Mouse (Mus musculus): ENCODE measurements around the gene Hadha. TPM values are rescaled to one million over a fixed set of nuclear protein-coding genes. Genes with fewer than 3 reads are reported as not detected.

The Hadha gene
- polyA plus RNA-seq, 1 experiment from 2014 or later = 101 TPM

DNA sequence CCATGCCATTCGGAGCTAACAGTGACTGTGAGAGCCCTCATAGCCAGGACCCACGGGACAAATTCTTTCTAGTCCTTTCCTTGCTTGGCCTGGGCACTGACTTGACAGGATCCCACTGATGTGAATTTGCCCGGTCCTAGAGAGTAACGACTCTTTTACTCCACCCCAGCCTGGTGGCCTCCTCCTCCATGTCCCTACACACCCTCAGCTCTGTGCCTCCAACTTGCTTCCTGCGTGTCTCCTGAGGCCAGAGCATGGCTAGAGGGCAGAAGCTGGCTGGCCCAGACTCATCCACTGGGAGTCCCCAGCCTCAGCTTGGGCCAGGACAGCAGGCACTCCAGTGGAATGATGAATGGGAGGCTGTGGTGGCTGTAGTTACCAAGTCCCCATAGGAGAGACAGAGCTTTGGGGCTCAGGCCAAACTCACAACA is 47.3 kb downstream of the Hadha start:
- peak overlapping the region; percentile 88 for H3K27ac ChIP-seq (replicated peaks)
- no peaks in the 10 kb centered on the region for H3K9me3 ChIP-seq
- WGBS = 6% methylated on average over 5 of the region's 5 CpGs
- no peak; the same call in 1 of the 2 replicates for ATAC-seq (ENCODE audit: low FRiP score, low read depth)
- H3K9ac ChIP-seq (replicated peaks) = peak overlapping the region; percentile 85; the same call in 1 of the 2 replicates
- H3K4me1 ChIP-seq = peaks cover 70% of the 10 kb centered on the region
- peaks cover 6% of the 10 kb centered on the region; the same call in 1 of the 2 replicates for H3K36me3 ChIP-seq
- peak overlapping the region; percentile 74 for H3K4me3 ChIP-seq
- H3K27me3 ChIP-seq = peaks cover 16% of the 10 kb centered on the region
- peak overlapping the region; percentile 71 for H3K4me2 ChIP-seq (replicated peaks)

DNA sequence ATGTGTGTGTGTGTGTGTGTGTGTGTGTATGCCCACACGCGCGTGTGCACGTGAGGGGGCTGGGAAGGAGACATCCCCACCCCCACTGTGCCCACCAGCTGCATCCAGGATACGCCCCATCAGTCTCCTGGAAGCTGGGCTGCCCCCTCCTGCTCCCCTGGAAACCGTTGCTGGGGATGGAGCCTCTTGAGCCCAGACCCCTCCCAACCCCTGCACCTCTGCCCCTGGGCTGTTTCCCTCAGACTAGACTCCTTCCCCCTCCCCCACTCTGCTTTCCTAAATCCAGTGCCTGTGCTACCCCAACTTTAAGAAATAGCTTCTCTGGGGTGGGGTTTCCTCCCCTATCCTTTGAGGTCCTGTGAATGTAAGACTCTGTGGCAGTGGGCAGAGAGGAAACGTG is 47.8 kb downstream of the Hadha start:
- ATAC-seq (ENCODE audit: low FRiP score, low read depth) = peak; percentile 63
- Histone ChIP-seq H3K4me3 (peak overlapping the region; percentile 74), H3K4me2 (replicated peaks) (peak overlapping the region; percentile 71), H3K27ac (replicated peaks) (peak overlapping the region; percentile 88), H3K36me3 (0 out of 2 replicates have a peak, but pooled peaks cover 1% of the 10 kb centered on the region), H3K9ac (replicated peaks) (peak overlapping the region; percentile 85; the same call in 1 of the 2 replicates), H3K4me1 (peaks cover 70% of the 10 kb centered on the region), H3K27me3 (peaks cover 11% of the 10 kb centered on the region; the same call in 1 of the 2 replicates), H3K9me3 (no peaks in the 10 kb centered on the region)
- WGBS = under 1% methylated on average over 7 of the region's 7 CpGs

DNA sequence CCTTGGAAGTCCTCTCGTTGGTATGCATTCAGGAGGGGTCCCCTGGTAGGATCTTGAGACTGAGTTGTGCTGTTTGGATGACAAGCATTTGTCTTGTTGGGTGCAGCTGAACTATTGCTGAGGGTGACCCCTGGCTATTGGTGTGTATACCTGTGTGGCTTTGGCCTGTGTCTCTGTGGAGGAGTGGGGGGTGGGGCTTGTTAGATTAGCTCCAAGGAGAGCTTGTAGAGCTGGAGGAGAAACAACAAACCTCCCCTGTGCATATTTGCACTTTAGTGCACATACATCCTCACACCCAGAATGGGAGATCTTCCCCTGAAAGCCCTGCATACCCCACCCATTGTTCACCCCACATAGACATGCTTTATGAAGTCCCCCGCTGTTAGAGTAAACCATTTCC is 48.2 kb downstream of the Hadha start:
- peaks cover 7% of the 10 kb centered on the region; the same call in 1 of the 2 replicates for H3K27me3 ChIP-seq
- 9% methylated on average over 2 of the region's 2 CpGs for WGBS
- no peaks in the 10 kb centered on the region for H3K9me3 ChIP-seq
- peak overlapping the region; percentile 74 for H3K4me3 ChIP-seq
- H3K4me2 ChIP-seq (replicated peaks) = peak overlapping the region; percentile 71
- H3K4me1 ChIP-seq = peaks cover 70% of the 10 kb centered on the region
- H3K36me3 ChIP-seq = no peaks in the 10 kb centered on the region
- H3K27ac ChIP-seq (replicated peaks) = peak overlapping the region; percentile 88
- ATAC-seq (ENCODE audit: low FRiP score, low read depth) = peak; percentile 7; the same call in 1 of the 2 replicates
- peak overlapping the region; percentile 85; the same call in 1 of the 2 replicates for H3K9ac ChIP-seq (replicated peaks)

DNA sequence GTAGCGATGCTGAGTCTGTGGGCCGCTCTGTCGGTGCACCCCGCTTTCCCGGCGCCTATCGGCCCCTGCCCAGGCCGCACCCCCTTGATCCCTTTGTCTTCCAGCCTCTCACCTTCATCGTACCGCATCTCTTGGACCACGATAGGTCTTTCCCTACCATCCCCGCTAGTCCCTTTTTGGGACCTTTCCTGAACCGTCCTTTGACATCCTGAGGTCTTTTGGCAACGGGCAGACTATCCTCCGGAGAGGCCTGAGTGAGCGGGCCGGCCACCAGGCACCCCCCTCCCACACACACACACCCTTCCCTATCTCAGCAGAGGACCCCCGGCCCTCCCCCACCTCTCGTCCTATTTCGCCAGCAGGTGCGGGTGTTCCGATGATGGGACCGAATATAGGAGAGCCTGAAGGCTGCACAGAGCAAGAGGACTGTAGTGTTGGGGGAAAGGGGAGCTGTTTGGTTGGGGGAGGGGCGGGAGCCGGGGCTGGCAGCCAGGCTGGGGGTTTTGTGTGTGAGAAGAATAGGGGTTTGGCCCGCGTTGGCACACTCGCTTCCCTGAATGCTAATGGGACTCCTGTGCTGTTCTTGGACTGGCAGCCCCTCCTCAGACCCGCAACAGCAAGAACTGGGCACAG is 49.2 kb downstream of the Hadha start, which contains the start of gene 3110082J24Rik:
Gene 3110082J24Rik (minus strand): TSS at position 419 of the 633 bp plus-strand sequence.
- H3K36me3 ChIP-seq = no peaks in the 10 kb centered on the region
- 2% methylated on average over 28 of the region's 29 CpGs for WGBS
- H3K4me2 ChIP-seq (replicated peaks) = peak within 1 kb of the TSS; percentile 71
- peak within 1 kb of the TSS; percentile 74 for H3K4me3 ChIP-seq
- H3K9me3 ChIP-seq = no peaks in the 10 kb centered on the region
- peak; percentile 39 for ATAC-seq (ENCODE audit: low FRiP score, low read depth)
- H3K27ac ChIP-seq (replicated peaks) = peak within 1 kb of the TSS; percentile 88
- peak within 1 kb of the TSS; percentile 85 for H3K9ac ChIP-seq (replicated peaks)
- H3K27me3 ChIP-seq = peaks cover 4% of the 10 kb centered on the region; the same call in 1 of the 2 replicates
- peaks cover 60% of the 10 kb centered on the region for H3K4me1 ChIP-seq

DNA sequence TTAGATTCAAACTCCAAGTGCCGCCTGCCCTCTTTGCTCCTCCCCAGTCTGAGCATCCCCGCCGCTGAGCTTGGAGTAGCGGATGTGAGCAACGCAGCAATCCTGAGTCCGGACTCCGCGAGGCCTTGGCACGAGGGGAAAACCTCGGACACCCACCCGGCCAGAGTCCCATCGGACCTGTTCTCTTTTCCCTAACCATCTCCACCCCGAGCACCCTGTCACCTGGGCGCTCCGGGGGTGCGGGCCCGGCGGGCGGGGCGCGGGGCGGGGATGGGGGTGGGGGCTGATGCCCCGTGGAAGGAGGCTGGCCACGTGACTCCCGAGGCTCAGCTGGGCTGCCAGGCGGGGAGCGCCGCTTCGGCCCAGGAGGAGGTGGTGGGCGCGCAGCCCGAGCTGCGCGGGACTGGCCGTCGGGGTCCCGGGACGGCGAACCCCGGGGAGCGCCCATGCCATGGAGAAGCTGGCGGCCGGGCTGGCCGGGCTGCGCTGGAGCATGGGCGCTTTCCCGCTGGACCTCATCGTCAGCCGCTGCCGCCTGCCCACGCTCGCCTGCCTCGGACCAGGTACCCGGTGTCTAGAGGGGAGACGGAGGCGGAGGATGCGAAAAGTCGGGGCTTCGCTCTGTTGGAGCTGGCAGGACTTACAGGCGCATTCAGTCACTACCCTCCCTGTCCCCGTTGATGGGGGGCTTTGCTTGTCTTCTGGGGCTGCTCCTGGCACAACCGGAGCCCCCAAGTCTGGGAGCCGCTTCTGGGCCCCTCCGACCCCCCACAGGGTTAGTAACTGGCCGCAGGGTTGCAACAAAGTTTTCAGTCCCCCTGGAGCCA is 49.9 kb downstream of the Hadha start, which contains the start of gene Garem2:
Gene Garem2 (plus strand): TSS at position 321 of the 827 bp plus-strand sequence.
- under 1% methylated on average over 51 of the region's 65 CpGs for WGBS

DNA sequence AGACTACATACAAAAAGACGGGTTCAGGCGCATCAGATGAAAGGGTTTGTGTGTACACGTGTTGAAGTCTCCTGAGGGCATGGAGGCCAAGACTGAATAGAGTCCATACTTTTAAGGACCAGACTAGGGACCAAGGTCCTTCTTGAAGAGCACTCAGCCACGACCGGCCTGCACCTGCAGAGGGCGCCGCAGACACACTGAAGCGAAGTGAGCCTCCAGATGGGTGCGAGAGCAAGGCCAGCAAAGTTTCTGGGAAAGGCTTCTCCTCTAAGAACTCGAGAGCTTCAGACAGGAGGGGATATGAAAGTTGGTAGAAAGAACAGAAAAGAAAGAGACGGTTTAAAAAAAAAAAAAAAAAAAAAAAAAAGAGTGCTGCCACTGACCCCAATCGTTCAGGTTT is 50.6 kb downstream of the Hadha start:
- under 1% methylated on average over 12 of the region's 12 CpGs for WGBS
- Histone ChIP-seq H3K36me3 (no peaks in the 10 kb centered on the region), H3K27ac (replicated peaks) (peak overlapping the region; percentile 88; the same call in 1 of the 2 replicates), H3K9me3 (no peaks in the 10 kb centered on the region), H3K4me2 (replicated peaks) (peak overlapping the region; percentile 71), H3K4me3 (peak overlapping the region; percentile 74; the same call in 1 of the 2 replicates), H3K4me1 (peaks cover 46% of the 10 kb centered on the region), H3K27me3 (peaks cover 4% of the 10 kb centered on the region; the same call in 1 of the 2 replicates), H3K9ac (replicated peaks) (no peak overlapping the region)
- no peak for ATAC-seq (ENCODE audit: low FRiP score, low read depth)

More for the DNA sequence above, 49.9 kb downstream of the Hadha start, which contains the start of gene Garem2:
- Histone ChIP-seq H3K4me3 (peak within 1 kb of the TSS; percentile 74), H3K27ac (replicated peaks) (peak within 1 kb of the TSS; percentile 88), H3K4me2 (replicated peaks) (peak within 1 kb of the TSS; percentile 71), H3K9ac (replicated peaks) (peak within 1 kb of the TSS; percentile 85), H3K9me3 (no peaks in the 10 kb centered on the region), H3K27me3 (peaks cover 4% of the 10 kb centered on the region; the same call in 1 of the 2 replicates), H3K4me1 (peaks cover 53% of the 10 kb centered on the region), H3K36me3 (no peaks in the 10 kb centered on the region)
- ATAC-seq (ENCODE audit: low FRiP score, low read depth) = peak; percentile 17

DNA sequence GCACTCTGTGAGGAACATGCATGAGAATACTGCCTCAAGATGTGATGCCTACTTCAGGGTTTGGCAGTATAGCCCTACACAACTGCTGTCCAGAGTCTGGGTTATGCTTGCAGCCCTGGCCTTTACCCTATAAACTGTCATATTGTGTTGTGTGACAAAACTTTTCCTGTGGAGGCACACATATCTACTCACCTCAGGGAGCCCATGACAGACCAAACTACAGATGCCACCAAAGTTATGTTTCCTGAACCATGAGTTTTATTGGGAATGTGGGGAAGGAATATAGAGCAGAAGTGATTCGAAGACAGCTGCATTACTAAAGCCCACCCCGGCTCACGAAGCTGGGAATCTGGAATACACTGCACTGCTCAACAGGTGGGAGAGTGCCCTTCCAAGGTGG is 51.6 kb downstream of the Hadha start:
- 78% methylated on average over 3 of the region's 3 CpGs for WGBS
- Histone ChIP-seq H3K4me1 (peaks cover 36% of the 10 kb centered on the region), H3K4me2 (replicated peaks) (no peak overlapping the region), H3K36me3 (no peaks in the 10 kb centered on the region), H3K9ac (replicated peaks) (no peak overlapping the region), H3K4me3 (no peak overlapping the region), H3K27me3 (peaks cover 4% of the 10 kb centered on the region; the same call in 1 of the 2 replicates), H3K9me3 (no peaks in the 10 kb centered on the region), H3K27ac (replicated peaks) (no peak overlapping the region)
- ATAC-seq (ENCODE audit: low FRiP score, low read depth) = no peak

DNA sequence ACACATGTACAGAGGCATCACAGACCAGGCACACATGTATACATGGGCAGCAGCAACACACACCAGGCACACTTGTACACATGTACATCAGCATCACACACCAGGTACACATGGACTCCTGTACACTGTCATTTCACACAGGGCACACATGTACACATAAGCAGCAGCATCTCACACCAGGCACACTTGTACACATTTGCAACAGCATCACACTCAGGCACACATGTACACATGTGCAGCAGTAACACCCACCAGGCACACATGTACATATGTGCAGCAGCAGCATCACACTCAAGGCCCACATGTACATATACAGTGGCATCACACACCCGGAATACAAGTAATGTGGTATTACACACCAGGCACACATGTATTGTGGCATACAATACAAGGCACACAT is 56.7 kb downstream of the Hadha start:
- 93% methylated on average over 1 of the region's 1 CpGs for WGBS
- H3K27ac ChIP-seq (replicated peaks) = no peak overlapping the region

DNA sequence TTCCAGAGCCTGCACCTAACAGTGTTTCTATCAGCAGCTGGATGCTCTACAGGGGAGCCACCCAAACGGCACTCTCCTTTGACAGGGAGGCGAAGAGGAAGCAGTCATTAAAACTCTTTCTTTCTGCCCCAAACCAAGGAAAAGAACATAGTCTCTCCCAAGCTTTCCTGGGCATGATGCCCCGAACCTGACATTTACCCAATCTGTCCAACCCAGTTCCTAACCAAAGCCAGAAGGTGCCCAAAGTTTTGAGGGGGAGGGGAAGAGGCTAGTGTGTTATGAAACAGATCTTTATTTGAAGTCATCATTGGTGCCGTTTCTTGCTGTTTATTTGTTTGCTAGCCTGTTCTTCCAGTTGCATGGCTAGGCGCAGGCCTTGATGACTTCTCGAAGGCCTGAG is 59.2 kb downstream of the Hadha start:
- H3K36me3 ChIP-seq = no peaks in the 10 kb centered on the region
- H3K27me3 ChIP-seq = no peaks in the 10 kb centered on the region
- ATAC-seq (ENCODE audit: low FRiP score, low read depth) = no peak
- no peaks in the 10 kb centered on the region for H3K4me1 ChIP-seq
- no peak overlapping the region for H3K9ac ChIP-seq (replicated peaks)
- no peak overlapping the region for H3K4me3 ChIP-seq
- H3K27ac ChIP-seq (replicated peaks) = no peak overlapping the region
- no peak overlapping the region for H3K4me2 ChIP-seq (replicated peaks)
- 86% methylated on average over 6 of the region's 6 CpGs for WGBS
- H3K9me3 ChIP-seq = no peaks in the 10 kb centered on the region

More for the DNA sequence above, 56.7 kb downstream of the Hadha start:
- Histone ChIP-seq H3K4me3 (no peak overlapping the region), H3K4me2 (replicated peaks) (no peak overlapping the region), H3K9me3 (no peaks in the 10 kb centered on the region), H3K9ac (replicated peaks) (no peak overlapping the region), H3K27me3 (no peaks in the 10 kb centered on the region), H3K36me3 (no peaks in the 10 kb centered on the region), H3K4me1 (no peaks in the 10 kb centered on the region)
- ATAC-seq (ENCODE audit: low FRiP score, low read depth) = no peak

DNA sequence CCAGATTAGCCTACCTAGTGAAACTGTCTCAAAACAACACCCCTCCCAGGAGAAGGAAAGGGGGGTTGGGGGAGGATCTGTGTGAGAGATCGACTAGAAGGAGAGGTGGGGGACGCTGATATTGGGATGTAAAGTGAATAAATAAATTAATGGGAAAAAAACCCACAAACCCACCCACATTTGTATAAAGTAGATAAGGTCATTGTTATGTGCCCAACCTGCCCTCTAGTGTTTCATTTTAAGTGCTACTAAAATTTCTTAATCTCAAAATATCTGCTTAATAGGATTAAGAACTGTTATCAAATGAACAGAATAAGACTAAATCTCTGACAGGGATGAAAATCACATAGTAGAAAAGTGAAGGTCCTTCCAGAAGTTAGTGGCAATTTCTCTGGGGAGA is 60.6 kb downstream of the Hadha start:
- H3K4me3 ChIP-seq = no peak overlapping the region
- no peaks in the 10 kb centered on the region for H3K9me3 ChIP-seq
- no peak overlapping the region for H3K4me2 ChIP-seq (replicated peaks)
- ATAC-seq (ENCODE audit: low FRiP score, low read depth) = no peak
- H3K9ac ChIP-seq (replicated peaks) = no peak overlapping the region
- no peak overlapping the region for H3K27ac ChIP-seq (replicated peaks)
- WGBS = 68% methylated on average over 2 of the region's 2 CpGs
- H3K4me1 ChIP-seq = no peaks in the 10 kb centered on the region
- H3K27me3 ChIP-seq = no peaks in the 10 kb centered on the region
- H3K36me3 ChIP-seq = no peaks in the 10 kb centered on the region

DNA sequence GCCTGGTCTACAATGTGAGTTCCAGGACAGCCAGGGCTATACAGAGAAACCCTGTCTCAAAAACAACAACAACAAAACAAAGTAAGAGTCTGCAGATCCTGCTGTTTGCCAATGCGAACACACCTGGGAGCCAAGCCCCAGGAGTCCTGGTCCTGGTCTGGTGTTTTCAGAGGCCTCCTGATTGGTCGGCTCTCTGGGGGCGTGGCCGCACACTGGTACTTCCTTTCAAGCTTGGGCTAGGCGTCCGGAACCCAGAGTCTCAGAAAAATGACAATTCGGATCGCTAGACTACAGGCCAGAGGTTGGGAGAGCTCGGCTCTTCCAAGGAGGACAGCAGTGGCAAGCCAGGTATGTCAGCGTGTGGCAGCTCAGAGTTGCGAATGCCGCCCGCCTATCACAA is 62.3 kb downstream of the Hadha start:
- no peak for ATAC-seq (ENCODE audit: low FRiP score, low read depth)
- Histone ChIP-seq H3K27me3 (no peaks in the 10 kb centered on the region), H3K27ac (replicated peaks) (no peak overlapping the region), H3K4me1 (no peaks in the 10 kb centered on the region), H3K4me2 (replicated peaks) (no peak overlapping the region), H3K9me3 (no peaks in the 10 kb centered on the region), H3K36me3 (no peaks in the 10 kb centered on the region), H3K4me3 (no peak overlapping the region), H3K9ac (replicated peaks) (no peak overlapping the region)
- 67% methylated on average over 13 of the region's 13 CpGs for WGBS

Measured in midbrain, embryonic 12.5 days (tissue).